Mouse (Mus musculus) liver, embryonic 16.5 days (tissue): ENCODE data around the gene Armc9. TPM values are rescaled to one million over a fixed set of nuclear protein-coding genes. Genes with fewer than 3 reads are reported as not detected.

Experiments used
- ATAC-seq: fragments of 200-750 bp; cut with Nextera tagmentation; 2 replicates; pipeline ENCODE4 v1.8.0; 2017; ENCODE audit warnings: low read depth, mild to moderate bottlenecking, moderate number of reproducible peaks, moderate library complexity
- H3K27ac ChIP-seq: fragments of 300-500 bp; sonication (generic); 2 replicates; pipeline ENCODE4 v1.5.1; 2014; ENCODE audit warnings: mild to moderate bottlenecking, low read length
- H3K27me3 ChIP-seq: fragments of 300-500 bp; sonication (generic); 2 replicates; pipeline ENCODE4 v1.6.1; 2014; ENCODE audit warnings: low read depth, low read length, mixed read lengths; ENCODE audit not compliant: control insufficient read depth, insufficient read depth
- H3K36me3 ChIP-seq: fragments of 300-500 bp; sonication (generic); 2 replicates; pipeline ENCODE4 v1.6.1; 2014; ENCODE audit warnings: mild to moderate bottlenecking; ENCODE audit not compliant: control insufficient read depth, insufficient read depth
- H3K4me1 ChIP-seq: fragments of 300-500 bp; sonication (generic); 2 replicates; pipeline ENCODE4 v1.6.1; 2014; ENCODE audit warnings: low read depth, low read length, mixed read lengths; ENCODE audit not compliant: control insufficient read depth
- H3K4me2 ChIP-seq: fragments of 300-500 bp; sonication (generic); 2 replicates; pipeline ENCODE4 v1.6.1; 2014; ENCODE audit warnings: low read depth, low read length, mixed read lengths
- H3K4me3 ChIP-seq: fragments of 300-500 bp; sonication (generic); 2 replicates; pipeline ENCODE4 v1.5.1; 2014; ENCODE audit warnings: low read depth, mild to moderate bottlenecking, low read length
- H3K9ac ChIP-seq: fragments of 300-500 bp; sonication (generic); 2 replicates; pipeline ENCODE4 v1.6.1; 2014; ENCODE audit warnings: low read depth, low read length
- H3K9me3 ChIP-seq: fragments of 300-500 bp; sonication (generic); replicated peaks from 2 replicates; pipeline ENCODE4 v1.6.1; 2016; ENCODE audit warnings: low read length; ENCODE audit not compliant: control insufficient read depth
- WGBS: fragments of 180-500 bp; shearing (Covaris S2); extraction: QIAGEN DNeasy Blood & Tissue Kit; methylation state at CpG from one replicate; pipeline ENCODE4 v1.1.7; 2014; ENCODE audit not compliant: insufficient replicate concordance; 5-methylcytosine and 5-hydroxymethylcytosine counted together
- polyA plus RNA-seq: library from polyadenylated mRNA; unstranded; fragments of >200 nt; fragmentation: Nextera tagmentation; extraction: Ambion mirVana; gene quantifications from 2 replicates; pipeline ENCODE4 v1.2.1, GENCODE M21; 2015

Armc9 gene
- polyA plus RNA-seq, 1 experiment from 2014 or later, result 8.4 TPM

DNA sequence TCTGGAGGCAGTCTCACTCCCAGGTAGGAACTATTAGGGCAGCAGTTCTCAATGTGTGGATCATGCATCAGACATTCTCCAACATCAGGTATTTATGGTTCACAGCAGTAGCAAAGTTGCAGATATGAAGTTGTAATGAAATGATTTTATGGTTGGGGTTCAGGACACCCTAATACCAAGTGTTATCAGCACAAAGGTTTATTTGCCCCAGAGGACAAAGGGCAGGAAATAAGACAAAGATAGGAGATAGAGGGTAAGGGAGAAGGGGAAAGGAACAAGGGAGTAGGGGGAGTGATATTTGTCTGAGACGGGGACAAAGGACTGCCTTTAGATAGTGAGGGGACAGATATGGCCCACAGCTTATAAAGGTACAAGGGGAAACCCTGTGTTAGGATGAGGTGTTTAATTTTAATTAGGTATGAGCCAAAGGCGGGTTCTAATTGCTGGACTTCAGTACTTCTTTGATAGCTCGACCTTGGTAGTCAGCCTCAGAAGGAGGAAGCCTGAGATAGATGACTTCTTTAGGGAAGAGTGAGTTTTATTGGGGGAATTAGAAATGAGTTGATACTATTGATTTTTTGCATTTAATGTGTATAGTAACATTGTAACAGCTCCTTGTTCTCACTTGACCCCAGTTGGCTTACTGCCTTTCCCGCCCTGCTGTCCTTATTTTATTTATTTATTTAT lies 29.1 kb downstream of the Armc9 start:
- Histone ChIP-seq H3K4me2 (no peak overlapping the region), H3K27ac (no peak overlapping the region), H3K9me3 (no peaks in the 10 kb centered on the region), H3K4me3 (no peak overlapping the region), H3K27me3 (no peaks in the 10 kb centered on the region), H3K36me3 (no peaks in the 10 kb centered on the region), H3K4me1 (peaks cover 18% of the 10 kb centered on the region), H3K9ac (no peak overlapping the region)
- ATAC-seq, result no peak
- WGBS, result 54% methylated on average over 4 of the region's 4 CpGs

DNA sequence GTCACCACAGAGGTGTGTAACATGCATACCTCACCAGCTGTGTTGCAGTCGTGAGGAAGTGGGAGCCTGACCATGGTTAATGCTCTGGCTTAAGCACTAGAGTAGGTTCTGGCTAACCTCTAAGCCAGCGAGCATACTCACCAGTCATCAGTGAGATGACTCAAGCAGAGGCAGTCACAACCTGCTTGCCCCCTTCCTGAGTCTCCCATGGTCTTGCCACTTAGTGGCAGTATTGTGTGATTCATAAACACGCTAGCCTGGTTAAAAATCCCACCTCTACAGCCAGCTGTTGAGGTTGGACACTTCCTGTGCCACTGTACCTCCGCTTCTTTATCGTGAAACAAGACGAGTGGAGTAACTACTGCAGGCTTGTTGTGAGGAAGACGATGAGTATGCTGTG lies 32.2 kb downstream of the Armc9 start:
- no peaks in the 10 kb centered on the region for H3K36me3 ChIP-seq
- no peak overlapping the region for H3K9ac ChIP-seq
- no peak overlapping the region for H3K27ac ChIP-seq
- H3K4me1 ChIP-seq, result peaks cover 12% of the 10 kb centered on the region
- H3K4me3 ChIP-seq, result no peak overlapping the region
- no peak for ATAC-seq
- H3K27me3 ChIP-seq, result no peaks in the 10 kb centered on the region
- no peak overlapping the region for H3K4me2 ChIP-seq
- H3K9me3 ChIP-seq, result no peaks in the 10 kb centered on the region
- WGBS, result 34% methylated on average over 7 of the region's 7 CpGs

DNA sequence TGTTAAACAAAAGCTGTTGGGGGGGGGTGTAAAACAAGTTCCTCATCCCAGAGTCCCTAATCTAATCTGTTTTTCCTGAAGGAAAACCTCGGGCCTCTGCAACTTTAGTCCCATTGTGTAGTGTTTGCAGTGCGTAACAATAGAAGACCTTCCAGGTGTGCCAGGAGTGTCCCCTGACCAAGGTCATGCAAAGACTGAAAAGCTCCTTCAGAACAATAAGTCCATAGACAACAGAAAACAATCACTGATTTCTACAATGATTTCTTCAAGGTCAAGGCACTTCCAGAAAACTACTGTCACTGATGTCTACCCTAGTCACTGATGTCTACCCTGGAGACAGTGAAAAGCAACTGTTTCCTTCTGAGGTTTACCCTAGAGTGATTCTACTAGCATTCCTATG lies 33.3 kb downstream of the Armc9 start:
- Histone ChIP-seq H3K4me2 (no peak overlapping the region), H3K27me3 (no peaks in the 10 kb centered on the region), H3K4me1 (peaks cover 1% of the 10 kb centered on the region), H3K4me3 (no peak overlapping the region), H3K9me3 (no peaks in the 10 kb centered on the region), H3K9ac (no peak overlapping the region), H3K27ac (no peak overlapping the region), H3K36me3 (no peaks in the 10 kb centered on the region)
- no peak for ATAC-seq
- WGBS, result 50% methylated on average over 2 of the region's 2 CpGs

DNA sequence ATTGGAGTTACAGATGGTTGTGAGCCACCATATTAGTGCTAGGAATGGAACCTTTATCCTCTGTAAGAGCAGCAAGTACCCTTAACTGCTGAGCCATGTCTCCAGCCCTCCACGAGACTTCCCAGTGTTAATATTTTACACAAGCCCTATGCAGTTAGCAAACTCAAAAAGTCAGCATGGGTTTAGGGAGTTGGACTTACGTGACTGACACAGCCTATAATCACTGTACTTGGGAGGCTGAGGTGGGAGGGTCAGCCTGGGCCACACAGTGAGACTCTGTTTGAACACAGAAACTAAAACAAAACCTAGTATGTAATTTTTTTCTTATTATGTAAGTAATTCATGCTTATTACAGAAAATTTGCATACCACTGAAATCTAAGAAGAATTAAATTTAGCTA lies 33.7 kb downstream of the Armc9 start:
- H3K9me3 ChIP-seq, result no peaks in the 10 kb centered on the region
- H3K36me3 ChIP-seq, result no peaks in the 10 kb centered on the region
- H3K4me1 ChIP-seq, result no peaks in the 10 kb centered on the region
- no peak overlapping the region for H3K4me3 ChIP-seq
- 76% methylated on average over 2 of the region's 2 CpGs for WGBS
- peak; percentile 30; the same call in 1 of the 2 replicates for ATAC-seq
- no peak overlapping the region for H3K9ac ChIP-seq
- H3K4me2 ChIP-seq, result no peak overlapping the region
- no peaks in the 10 kb centered on the region for H3K27me3 ChIP-seq
- H3K27ac ChIP-seq, result no peak overlapping the region

DNA sequence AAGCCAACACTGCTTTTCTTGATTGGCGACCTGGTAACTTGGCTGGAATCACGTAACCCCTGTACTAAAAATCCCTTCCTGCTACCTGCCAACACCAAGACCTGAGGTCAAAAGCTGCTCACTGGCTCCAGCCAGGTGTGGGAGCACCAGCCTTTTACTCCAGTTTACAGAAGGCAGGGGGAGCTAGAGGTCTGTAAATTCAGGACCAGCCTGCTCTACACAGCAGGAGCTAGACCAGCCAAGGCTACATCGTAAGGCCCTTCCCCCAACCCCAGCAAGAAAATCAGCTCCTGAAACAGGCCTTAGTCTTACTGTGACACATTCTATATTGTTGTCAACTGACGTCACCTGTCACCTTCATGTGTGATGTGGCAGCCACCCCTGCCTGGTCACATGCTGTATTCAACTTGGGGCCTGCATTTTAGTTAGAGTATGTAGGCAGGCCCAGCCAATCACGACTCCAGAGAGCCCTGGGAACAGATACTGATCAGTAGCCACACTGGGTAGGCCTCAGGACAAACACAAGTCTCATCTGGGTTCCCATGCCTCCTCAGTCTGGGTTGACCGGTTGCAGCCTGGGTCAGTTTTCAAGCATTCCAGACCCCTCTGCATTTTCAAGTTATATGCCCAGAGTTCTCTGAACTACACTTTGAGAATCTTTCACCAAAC lies 34.6 kb downstream of the Armc9 start:
- Histone ChIP-seq H3K27ac (no peak overlapping the region), H3K9me3 (no peaks in the 10 kb centered on the region), H3K4me2 (no peak overlapping the region), H3K4me3 (no peak overlapping the region), H3K27me3 (no peaks in the 10 kb centered on the region), H3K4me1 (no peaks in the 10 kb centered on the region), H3K36me3 (no peaks in the 10 kb centered on the region), H3K9ac (no peak overlapping the region)
- 65% methylated on average over 6 of the region's 6 CpGs for WGBS
- ATAC-seq, result no peak

DNA sequence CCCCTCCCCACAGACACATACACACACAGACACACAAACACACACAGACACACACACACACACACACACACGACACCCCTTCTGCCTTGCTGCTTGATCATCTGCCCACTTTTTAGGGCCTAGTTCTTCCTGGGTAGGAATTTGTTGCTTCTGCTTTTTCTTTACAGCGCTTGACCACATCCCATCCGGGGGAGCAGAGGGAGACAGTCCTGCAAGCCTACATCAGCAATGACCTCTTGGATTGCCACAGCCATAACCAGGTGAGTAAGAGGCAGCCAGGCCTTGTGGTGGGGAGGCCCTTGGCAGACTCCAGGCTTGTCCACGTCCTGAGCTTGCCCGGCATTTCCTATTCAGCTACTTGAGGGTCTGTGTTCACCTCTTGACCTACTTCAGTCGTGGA lies 36.3 kb downstream of the Armc9 start:
- H3K4me2 ChIP-seq, result no peak overlapping the region
- no peaks in the 10 kb centered on the region for H3K27me3 ChIP-seq
- no peaks in the 10 kb centered on the region for H3K4me1 ChIP-seq
- no peaks in the 10 kb centered on the region for H3K36me3 ChIP-seq
- H3K4me3 ChIP-seq, result no peak overlapping the region
- no peaks in the 10 kb centered on the region for H3K9me3 ChIP-seq
- no peak overlapping the region for H3K9ac ChIP-seq
- WGBS, result 47% methylated on average over 6 of the region's 6 CpGs
- no peak overlapping the region for H3K27ac ChIP-seq
- no peak for ATAC-seq

DNA sequence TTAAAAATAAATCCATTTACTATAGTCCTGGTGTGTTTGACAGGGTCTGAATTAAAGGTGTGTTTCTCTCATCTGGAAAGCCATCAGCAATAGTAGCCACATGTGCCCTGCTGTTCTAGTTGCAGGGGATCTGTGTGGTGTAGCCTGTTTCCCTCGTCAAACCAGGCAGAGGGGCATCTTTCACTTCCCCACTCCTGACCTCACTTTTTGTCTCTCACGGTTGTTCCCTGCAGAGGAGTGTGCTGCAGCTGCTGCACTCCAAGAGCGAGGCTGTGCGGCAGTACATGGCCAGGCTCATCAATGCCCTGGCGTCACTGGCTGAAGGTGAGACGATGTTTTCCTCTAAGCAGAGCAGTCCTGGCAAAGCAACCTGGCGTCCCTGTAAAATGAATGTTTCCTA lies 39.5 kb downstream of the Armc9 start:
- 68% methylated on average over 7 of the region's 7 CpGs for WGBS
- H3K9ac ChIP-seq, result no peak overlapping the region
- H3K4me3 ChIP-seq, result no peak overlapping the region
- H3K9me3 ChIP-seq, result no peaks in the 10 kb centered on the region
- no peaks in the 10 kb centered on the region for H3K27me3 ChIP-seq
- no peak for ATAC-seq
- no peaks in the 10 kb centered on the region for H3K4me1 ChIP-seq
- peaks cover 2% of the 10 kb centered on the region; the same call in 1 of the 2 replicates for H3K36me3 ChIP-seq
- no peak overlapping the region for H3K4me2 ChIP-seq
- H3K27ac ChIP-seq, result no peak overlapping the region

GRCm38 (mm10) chr1:86198276-86198675 lies 43.7 kb downstream of the Armc9 start:
- H3K9ac ChIP-seq, result no peak overlapping the region
- 75% methylated on average over 6 of the region's 6 CpGs for WGBS
- ATAC-seq, result no peak
- peaks cover 3% of the 10 kb centered on the region; the same call in 1 of the 2 replicates for H3K36me3 ChIP-seq
- H3K4me1 ChIP-seq, result no peaks in the 10 kb centered on the region
- no peak overlapping the region for H3K4me2 ChIP-seq
- H3K27me3 ChIP-seq, result no peaks in the 10 kb centered on the region
- H3K27ac ChIP-seq, result no peak overlapping the region
- H3K4me3 ChIP-seq, result no peak overlapping the region
- H3K9me3 ChIP-seq, result no peaks in the 10 kb centered on the region

GRCm38 (mm10) chr1:86199026-86199425 lies 44.4 kb downstream of the Armc9 start:
- no peak overlapping the region for H3K4me3 ChIP-seq
- H3K36me3 ChIP-seq, result peaks cover 10% of the 10 kb centered on the region; the same call in 1 of the 2 replicates
- no peaks in the 10 kb centered on the region for H3K27me3 ChIP-seq
- WGBS, result 80% methylated on average over 5 of the region's 5 CpGs
- no peak overlapping the region for H3K9ac ChIP-seq
- no peak overlapping the region for H3K4me2 ChIP-seq
- H3K27ac ChIP-seq, result no peak overlapping the region
- ATAC-seq, result no peak
- H3K9me3 ChIP-seq, result no peaks in the 10 kb centered on the region
- H3K4me1 ChIP-seq, result no peaks in the 10 kb centered on the region
